Mouse (Mus musculus) stomach, adult 2 months (tissue): ENCODE measurements around the gene Ndc80. TPM values are rescaled to one million over a fixed set of nuclear protein-coding genes. Genes with fewer than 3 reads are reported as not detected.

Experiments used
- polyA plus RNA-seq: library from polyadenylated mRNA; depleted of rRNA; stranded (reverse); fragments of >200 nt; gene quantifications from 2 replicates; pipeline ENCODE4 v1.2.3, GENCODE M21; 2012; rRNA removed

Ndc80 gene
- 0.01 and 0.14 TPM in 2 replicates for polyA plus RNA-seq

GRCm38 (mm10) chr17:71526711-71527564 is at the start of gene Ndc80:
Gene Ndc80, minus strand, starts transcription at chr17:71526857.

GRCm38 (mm10) chr17:71551757-71552451 is 25.2 kb upstream of the Ndc80 start, which contains the start of gene Spdya:
Gene Spdya, plus strand, starts transcription at chr17:71552061.

GRCm38 (mm10) chr17:71474762-71475704 is 51.6 kb downstream of the Ndc80 start, which contains the start of gene Smchd1:
Gene Smchd1, minus strand, starts transcription at chr17:71475343.

GRCm38 (mm10) chr17:71459818-71460217 is 66.8 kb downstream of the Ndc80 start, which contains the start of gene Gm4707:
Gene Gm4707, minus strand, starts transcription at chr17:71459918.

Other genes with a start within 250 kb of the Ndc80 start
- gene Emilin2, start 214.9 kb downstream of the Ndc80 start, polyA plus RNA-seq = 6.5 and 7.6 TPM in 2 replicates
- gene Gm4707, start 66.9 kb downstream of the Ndc80 start, polyA plus RNA-seq = 0.08 and 0.16 TPM in 2 replicates
- gene Smchd1, start 51.5 kb downstream of the Ndc80 start, polyA plus RNA-seq = 0.71 and 0.94 TPM in 2 replicates
- 0.04 TPM in 1 of 2 replicates, not detected in the other for gene Spdya, start 25.2 kb upstream of the Ndc80 start, polyA plus RNA-seq
- gene Wdr43, start 89.0 kb upstream of the Ndc80 start, polyA plus RNA-seq = 1.0 and 1.6 TPM in 2 replicates
- gene Togaram2, start 146.4 kb upstream of the Ndc80 start, polyA plus RNA-seq = 0.35 and 0.95 TPM in 2 replicates
- not detected in 2 replicates for gene Pcare, start 226.0 kb upstream of the Ndc80 start, polyA plus RNA-seq
- gene Clip4, start 241.6 kb upstream of the Ndc80 start, polyA plus RNA-seq = 2.6 and 3.6 TPM in 2 replicates